Mouse (Mus musculus) layer of hippocampus, adult 9-10 months (tissue): ENCODE measurements around the gene Spata2l.
A peak's percentile ranks its signal among the peaks of the same experiment; 100 is the strongest.
"Not testable (repeated sequence)": the region's sequence is repeated elsewhere in the genome, so short reads cannot be mapped to it uniquely, and the experiment has no call there.

ENCODE experiments used
- DNase-seq: peaks from one replicate; pipeline ENCODE4 v3.0.0; 2022; ENCODE audit warnings: low spot score

Gene Spata2l

GRCm38 (mm10) chr8:123197016-123197415 lies 39.0 kb downstream of the Spata2l start:
- DNase-seq, result not testable (repeated sequence)

- no peak for DNase-seq
Measured at GRCm38 (mm10) chr8:123193771-123194170, 42.3 kb downstream of the Spata2l start.

- no peak for DNase-seq
Measured at GRCm38 (mm10) chr8:123191908-123192307, 44.1 kb downstream of the Spata2l start.

- peak; percentile 63 for DNase-seq
Measured at GRCm38 (mm10) chr8:123190678-123191077, 45.4 kb downstream of the Spata2l start.

GRCm38 (mm10) chr8:123188841-123189240 lies 47.2 kb downstream of the Spata2l start:
- DNase-seq, result no peak

GRCm38 (mm10) chr8:123188006-123188405 lies 48.0 kb downstream of the Spata2l start:
- no peak for DNase-seq

GRCm38 (mm10) chr8:123185566-123186409 lies 50.2 kb downstream of the Spata2l start, which contains the start of gene Dpep1:
Gene Dpep1 (plus strand): TSS chr8:123186242.
- no peak for DNase-seq

- DNase-seq, result no peak
Measured at GRCm38 (mm10) chr8:123181391-123181790, 54.6 kb downstream of the Spata2l start.
